Mouse (Mus musculus) ES-Bruce4 (cell line): Measurements from ENCODE around the gene Uvrag. TPM values are rescaled to one million over a fixed set of nuclear protein-coding genes. Genes with fewer than 3 reads are reported as not detected.

Experiments used
- H3K27ac ChIP-seq: 2 replicates; pipeline ENCODE4 v1.5.1; 2012; ENCODE audit warnings: low read length, inconsistent platforms; ENCODE audit not compliant: insufficient read depth
- H3K27me3 ChIP-seq: 2 replicates; pipeline ENCODE4 v1.6.1; 2012; ENCODE audit warnings: mild to moderate bottlenecking, low read length, inconsistent platforms; ENCODE audit not compliant: control insufficient read depth, poor library complexity, insufficient read depth, severe bottlenecking
- H3K36me3 ChIP-seq: 2 replicates; pipeline ENCODE4 v1.6.1; 2012; ENCODE audit warnings: inconsistent platforms, mild to moderate bottlenecking, low read length, moderate library complexity; ENCODE audit not compliant: control insufficient read depth, poor library complexity, insufficient read depth, severe bottlenecking
- H3K4me1 ChIP-seq: one replicate; pipeline ENCODE4 v1.8.1; 2011; ENCODE audit warnings: low read length; ENCODE audit not compliant: control insufficient read depth, insufficient read depth
- H3K4me3 ChIP-seq: 2 replicates; pipeline ENCODE4 v1.5.1; 2011; ENCODE audit warnings: low read depth, mild to moderate bottlenecking, low read length
- H3K9ac ChIP-seq: 2 replicates; pipeline ENCODE4 v1.6.1; 2012; ENCODE audit warnings: low read depth, mild to moderate bottlenecking, inconsistent platforms; ENCODE audit not compliant: poor library complexity, severe bottlenecking
- H3K9me3 ChIP-seq: replicated peaks from 2 replicates; pipeline ENCODE4 v1.6.1; 2012; ENCODE audit warnings: mild to moderate bottlenecking, low read length, inconsistent platforms; ENCODE audit not compliant: control insufficient read depth, poor library complexity, insufficient read depth, severe bottlenecking
- CTCF ChIP-seq: IDR thresholded peaks from one replicate; pipeline ENCODE4 v1.8.1; 2011; ENCODE audit warnings: low read depth, low read length
- EP300 ChIP-seq: IDR thresholded peaks from 2 replicates; pipeline ENCODE4 v1.6.1; 2011; ENCODE audit warnings: low read depth, low read length; ENCODE audit not compliant: insufficient read depth
- POLR2A ChIP-seq: IDR thresholded peaks from one replicate; pipeline ENCODE4 v1.8.1; 2011; ENCODE audit warnings: low read length; ENCODE audit not compliant: insufficient read depth
- polyA plus RNA-seq: library from polyadenylated mRNA; stranded (reverse); fragments of >200 nt; gene quantifications from 2 replicates; pipeline ENCODE4 v1.2.4, GENCODE M21; 2011; ENCODE audit warnings: low read depth; ENCODE audit not compliant: missing spikeins, insufficient read depth, insufficient read length

Uvrag gene
- polyA plus RNA-seq, 1 experiment, result 16.9 TPM

DNA sequence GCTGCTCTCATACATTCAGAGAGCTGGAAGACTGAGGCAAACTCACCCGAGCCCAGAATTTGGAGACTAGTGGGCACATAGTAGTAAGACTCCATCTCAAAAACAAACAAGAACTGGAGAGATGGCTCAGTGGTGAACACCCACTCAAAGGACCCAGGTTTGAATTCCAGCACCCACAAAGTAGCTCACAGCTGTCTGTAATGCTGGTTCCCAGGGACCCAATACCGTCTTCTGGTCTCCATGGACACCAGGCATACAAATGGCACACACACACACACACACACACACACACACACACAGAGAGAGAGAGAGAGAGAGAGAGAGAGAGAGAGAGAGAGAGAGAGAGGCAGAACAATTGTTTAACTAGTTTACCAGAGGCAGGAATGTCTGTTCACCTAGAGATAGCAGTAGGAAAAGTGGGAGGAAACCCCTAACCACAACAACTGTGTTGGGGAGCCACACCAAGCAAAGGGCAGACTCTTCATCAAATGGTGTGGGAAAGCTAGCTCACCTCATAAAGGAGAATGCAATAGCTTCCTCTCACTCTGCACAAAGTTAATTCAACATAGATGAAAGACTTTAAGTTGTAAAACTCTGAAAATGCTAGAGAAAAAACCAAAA lies 123.6 kb downstream of the Uvrag start:
- Histone ChIP-seq H3K27ac (no peak overlapping the region), H3K9me3 (no peaks in the 10 kb centered on the region), H3K36me3 (no peaks in the 10 kb centered on the region), H3K4me3 (no peak overlapping the region), H3K4me1 (no peaks in the 10 kb centered on the region), H3K27me3 (no peaks in the 10 kb centered on the region), H3K9ac (no peak overlapping the region)
- TF ChIP-seq CTCF (no peak), EP300 (no peak), POLR2A (no peak)

DNA sequence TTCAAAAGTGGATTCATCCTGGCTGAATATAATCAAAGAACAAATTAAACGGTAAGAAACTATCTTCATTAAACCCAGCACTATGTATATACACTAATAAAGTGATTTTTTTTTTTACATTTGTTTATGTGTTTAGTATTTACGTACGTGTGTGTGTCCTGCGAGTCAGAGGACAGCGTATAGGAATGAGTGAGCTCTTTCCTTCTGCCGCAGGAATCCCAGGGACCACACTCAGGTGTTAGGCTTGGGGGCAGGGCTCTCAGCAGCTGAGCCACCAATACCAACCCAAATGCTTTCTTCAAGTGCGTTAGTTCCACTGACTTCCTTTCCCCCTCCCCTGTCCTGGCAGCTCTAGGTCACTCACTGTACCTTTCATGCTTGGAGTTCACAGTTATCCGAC lies 125.0 kb downstream of the Uvrag start:
- no peak overlapping the region for H3K4me3 ChIP-seq
- no peaks in the 10 kb centered on the region for H3K27me3 ChIP-seq
- H3K27ac ChIP-seq, result no peak overlapping the region
- H3K9ac ChIP-seq, result no peak overlapping the region
- no peaks in the 10 kb centered on the region for H3K36me3 ChIP-seq
- H3K9me3 ChIP-seq, result no peaks in the 10 kb centered on the region
- TF ChIP-seq CTCF (no peak), EP300 (no peak), POLR2A (no peak)
- H3K4me1 ChIP-seq, result no peaks in the 10 kb centered on the region

DNA sequence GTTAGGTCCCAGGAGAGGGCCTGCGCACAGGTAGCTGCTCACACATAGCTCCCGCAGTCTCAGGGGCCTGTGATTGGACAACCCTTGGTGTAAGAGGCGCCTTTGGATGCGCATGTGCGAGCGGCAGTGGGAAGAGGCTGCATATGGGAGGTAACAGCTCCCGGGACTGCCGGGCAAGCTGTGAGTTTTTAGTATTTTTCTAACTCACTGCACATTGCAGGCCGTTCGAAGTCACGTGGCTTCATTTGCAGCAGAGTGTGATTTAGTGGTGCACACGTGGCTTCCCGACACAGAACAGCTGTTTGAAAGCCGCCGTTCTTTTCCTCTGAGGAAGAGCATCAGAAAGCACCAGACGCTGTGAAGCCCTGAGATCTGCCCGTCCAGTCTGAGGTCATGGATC lies 125.5 kb downstream of the Uvrag start:
- Histone ChIP-seq H3K9ac (no peak overlapping the region), H3K27me3 (no peaks in the 10 kb centered on the region), H3K36me3 (no peaks in the 10 kb centered on the region), H3K27ac (no peak overlapping the region), H3K9me3 (no peaks in the 10 kb centered on the region), H3K4me3 (peak overlapping the region; percentile 5; the same call in 1 of the 2 replicates), H3K4me1 (no peaks in the 10 kb centered on the region)
- TF ChIP-seq POLR2A, result no peak
- TF ChIP-seq EP300, result no peak
- no peak for TF ChIP-seq CTCF

DNA sequence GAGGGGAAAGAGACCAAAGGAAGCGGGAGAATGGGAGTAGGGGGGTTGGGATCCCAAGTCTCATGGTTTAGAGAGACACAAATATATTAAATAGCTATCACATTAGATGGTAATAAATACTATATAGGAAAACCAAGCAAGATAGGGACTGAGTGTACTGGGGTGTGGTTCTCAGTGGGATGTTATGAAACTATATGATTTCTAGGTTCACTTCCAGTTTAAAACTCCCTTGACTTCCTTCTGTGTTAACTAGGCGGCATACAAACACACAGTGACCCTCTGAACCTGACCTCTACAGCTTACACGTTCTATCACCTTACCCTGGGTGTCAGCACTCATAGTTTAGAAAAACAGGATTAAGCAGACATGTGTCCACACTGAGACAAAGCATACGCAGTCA lies 126.3 kb downstream of the Uvrag start:
- TF ChIP-seq POLR2A, result no peak
- no peaks in the 10 kb centered on the region for H3K4me1 ChIP-seq

DNA sequence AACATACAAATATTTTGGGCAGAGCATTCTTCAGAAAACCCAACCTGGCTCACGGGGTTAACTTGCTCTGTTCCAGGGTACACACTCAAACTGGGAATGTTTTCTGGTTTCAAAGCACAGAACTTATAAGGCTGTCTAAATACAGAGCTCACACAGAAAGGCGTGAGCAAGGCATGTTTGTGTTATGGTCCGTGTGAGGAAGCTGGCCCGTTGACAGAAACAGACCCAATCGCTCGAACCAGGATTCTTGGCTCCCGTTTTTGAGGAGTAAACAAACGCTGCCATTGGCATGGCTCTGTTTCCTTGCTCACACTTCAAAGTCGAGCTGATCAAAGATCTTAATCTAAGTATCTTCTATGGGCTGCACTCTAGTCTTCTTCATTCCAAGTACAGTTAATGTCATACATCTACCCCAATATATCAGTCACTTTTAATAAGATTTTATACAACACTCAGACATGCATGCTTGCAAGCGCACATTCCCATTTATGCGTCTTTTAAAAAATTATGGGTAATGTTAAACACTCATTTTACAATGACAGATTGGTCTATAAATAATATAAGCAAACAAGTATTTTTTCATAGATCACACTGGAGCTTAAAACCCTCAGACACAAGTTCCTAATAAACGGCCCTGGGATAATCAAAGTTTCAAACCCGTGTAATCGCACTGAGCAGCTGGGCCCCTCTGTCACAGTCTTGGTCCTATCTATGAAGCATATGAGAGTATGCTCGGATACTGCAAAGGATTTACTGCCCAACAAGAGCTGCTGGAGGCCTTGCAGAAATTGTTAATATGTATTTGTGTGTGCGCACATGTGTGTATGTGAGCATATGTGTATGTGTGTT lies 133.2 kb downstream of the Uvrag start:
- no peak overlapping the region for H3K9ac ChIP-seq
- TF ChIP-seq EP300 (no peak), CTCF (no peak), POLR2A (no peak)
- H3K36me3 ChIP-seq, result no peaks in the 10 kb centered on the region
- H3K4me1 ChIP-seq, result no peaks in the 10 kb centered on the region
- no peaks in the 10 kb centered on the region for H3K27me3 ChIP-seq
- H3K4me3 ChIP-seq, result no peak overlapping the region
- H3K9me3 ChIP-seq, result no peaks in the 10 kb centered on the region
- H3K27ac ChIP-seq, result no peak overlapping the region

More for the DNA sequence above, 126.3 kb downstream of the Uvrag start:
- Histone ChIP-seq H3K27ac (no peak overlapping the region), H3K36me3 (no peaks in the 10 kb centered on the region), H3K9me3 (no peaks in the 10 kb centered on the region), H3K27me3 (no peaks in the 10 kb centered on the region), H3K9ac (no peak overlapping the region), H3K4me3 (no peak overlapping the region)

DNA sequence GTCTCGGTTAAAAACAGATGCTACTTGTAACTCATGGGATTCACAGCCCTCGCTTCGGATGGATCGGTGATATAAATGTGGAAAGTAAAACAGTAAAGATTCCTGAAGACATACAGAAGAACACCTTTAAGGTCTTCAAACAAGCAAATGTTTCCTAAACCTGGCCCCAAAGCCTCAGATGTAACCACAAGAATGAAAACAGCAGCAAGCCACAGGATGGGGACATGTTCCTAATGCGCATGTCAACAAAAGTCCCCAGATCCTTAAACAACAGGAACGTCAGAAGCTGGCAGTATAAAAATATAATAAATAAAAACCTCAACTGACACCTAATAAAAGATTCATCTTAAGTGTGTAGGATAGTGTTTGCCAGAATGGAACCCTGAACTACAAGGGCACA lies 137.7 kb downstream of the Uvrag start:
- no peak for TF ChIP-seq CTCF
- no peak for TF ChIP-seq EP300
- TF ChIP-seq POLR2A, result no peak
- no peak overlapping the region for H3K27ac ChIP-seq
- H3K4me3 ChIP-seq, result no peak overlapping the region
- H3K9me3 ChIP-seq, result no peaks in the 10 kb centered on the region
- H3K4me1 ChIP-seq, result no peaks in the 10 kb centered on the region
- H3K27me3 ChIP-seq, result no peaks in the 10 kb centered on the region
- H3K9ac ChIP-seq, result no peak overlapping the region
- H3K36me3 ChIP-seq, result no peaks in the 10 kb centered on the region
